Mouse (Mus musculus) spleen, adult 10 weeks (tissue): Measurements from ENCODE around the gene Alpi. TPM values are rescaled to one million over a fixed set of nuclear protein-coding genes. Genes with fewer than 3 reads are reported as not detected.

ENCODE experiments used
- polyA plus RNA-seq: library from polyadenylated mRNA; stranded (reverse); fragments of 350-450 nt; fragmentation: Illumina TruSeq; extraction: RNeasy Lipid Tissue Mini Kit (QIAGEN cat#74804); gene quantifications from one replicate; pipeline ENCODE4 v1.2.3, GENCODE M21; 2015; ENCODE audit warnings: low replicate concordance; ENCODE audit not compliant: insufficient read depth

The Alpi gene
- polyA plus RNA-seq = not detected

GRCm38 (mm10) chr1:87101411-87101810 is at the start of gene Alpi:
Gene Alpi (minus strand): TSS chr1:87101606.

GRCm38 (mm10) chr1:87124673-87125072 is 23.3 kb upstream of the Alpi start, which contains the start of gene Akp3:
Gene Akp3 (plus strand): TSS chr1:87124973.

GRCm38 (mm10) chr1:87089828-87090227 is 11.6 kb downstream of the Alpi start, which contains the start of gene Alppl2:
Gene Alppl2 (minus strand): TSS chr1:87089928.

Other genes with a start within 250 kb of the Alpi start
- not detected for gene Alppl2, start 11.7 kb downstream of the Alpi start, polyA plus RNA-seq
- not detected for gene Akp3, start 23.4 kb upstream of the Alpi start, polyA plus RNA-seq
- not detected for gene Ecel1, start 54.9 kb upstream of the Alpi start, polyA plus RNA-seq
- gene Prss56, start 81.7 kb upstream of the Alpi start, polyA plus RNA-seq = not detected
- gene Chrnd, start 89.0 kb upstream of the Alpi start, polyA plus RNA-seq = not detected
- gene Chrng, start 103.1 kb upstream of the Alpi start, polyA plus RNA-seq = not detected
- gene Eif4e2, start 112.3 kb upstream of the Alpi start, polyA plus RNA-seq = 89.4 TPM
- 21.4 TPM for gene Efhd1, start 162.8 kb upstream of the Alpi start, polyA plus RNA-seq
- gene Gigyf2, start 225.4 kb upstream of the Alpi start, polyA plus RNA-seq = 70.9 TPM